Mouse (Mus musculus) T-cell, adult 2 months (primary cell): Measurements from ENCODE around the gene Dgat2l6.

Experiments
- DNase-seq: peaks from one replicate; pipeline ENCODE4 v3.0.0; 2022; ENCODE audit warnings: low spot score

Dgat2l6 gene

DNA sequence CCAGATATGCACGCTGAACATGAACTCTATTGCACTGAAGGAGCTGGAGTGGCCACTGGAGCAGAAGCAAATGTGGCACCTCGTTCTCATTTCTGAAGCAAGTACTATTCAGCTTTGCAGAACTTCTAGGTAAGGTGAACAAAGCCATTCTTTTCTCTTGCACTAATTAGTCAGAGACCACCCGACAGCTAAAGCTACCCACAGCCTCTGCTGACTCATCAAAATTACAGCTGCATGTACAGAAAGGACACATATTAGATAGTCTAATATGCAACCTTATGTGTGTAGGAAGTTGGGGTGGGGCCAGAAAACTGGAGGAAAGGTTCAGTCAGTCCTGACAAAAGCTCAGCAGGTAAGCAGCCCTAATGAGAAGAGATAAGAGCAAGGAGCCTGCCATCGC lies at the start of gene Dgat2l6:
Gene Dgat2l6, plus strand, starts transcription at position 368 of the 400 bp plus-strand sequence.
- no peak for DNase-seq

- DNase-seq: no peak
Observed at GRCm38 (mm10) chrX:100475569-100476223, 48.9 kb upstream of the Dgat2l6 start.

GRCm38 (mm10) chrX:100480317-100480716 lies 44.3 kb upstream of the Dgat2l6 start:
- DNase-seq: peak; percentile 61

GRCm38 (mm10) chrX:100493500-100494067 lies 31.1 kb upstream of the Dgat2l6 start:
- DNase-seq: no peak

GRCm38 (mm10) chrX:100494068-100494978 lies 30.3 kb upstream of the Dgat2l6 start, which contains the start of gene Igbp1:
Gene Igbp1, plus strand, starts transcription at chrX:100494291.
- peak; percentile 83 for DNase-seq

DNA sequence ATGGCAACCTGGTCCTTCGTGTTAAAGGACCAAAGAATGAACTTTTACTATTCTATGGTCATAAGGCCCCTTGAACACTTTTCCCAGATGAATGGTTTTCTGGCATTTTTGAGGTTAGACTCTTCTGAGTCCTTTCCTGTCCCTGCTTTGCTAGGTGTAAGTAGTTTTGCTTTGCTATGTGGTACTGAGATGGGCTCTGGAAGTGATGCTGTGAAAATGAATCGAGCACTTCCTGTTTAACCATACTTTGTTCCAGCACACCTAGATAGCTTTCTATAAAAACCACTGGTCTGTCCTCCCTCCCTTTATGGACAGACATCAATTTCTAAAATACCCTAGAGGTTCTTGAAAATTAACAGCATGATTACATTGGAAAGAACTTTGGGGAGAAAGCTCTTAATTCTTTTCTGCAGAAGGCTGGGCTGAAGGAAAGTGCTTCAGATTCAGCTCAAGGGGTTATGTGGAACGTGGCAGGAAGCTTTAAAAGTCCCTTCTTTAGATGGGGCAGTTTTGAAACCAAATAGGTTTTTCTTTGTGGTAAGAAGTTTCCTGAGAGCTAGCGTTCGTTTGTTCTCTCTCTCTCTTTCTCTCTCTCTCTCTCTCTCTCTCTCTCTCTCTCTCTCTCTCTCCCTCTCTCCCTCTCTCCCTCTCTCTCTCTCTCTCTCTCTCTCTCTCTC lies 20.3 kb upstream of the Dgat2l6 start:
- DNase-seq: no peak

GRCm38 (mm10) chrX:100508164-100508563 lies 16.5 kb upstream of the Dgat2l6 start:
- DNase-seq: no peak

DNA sequence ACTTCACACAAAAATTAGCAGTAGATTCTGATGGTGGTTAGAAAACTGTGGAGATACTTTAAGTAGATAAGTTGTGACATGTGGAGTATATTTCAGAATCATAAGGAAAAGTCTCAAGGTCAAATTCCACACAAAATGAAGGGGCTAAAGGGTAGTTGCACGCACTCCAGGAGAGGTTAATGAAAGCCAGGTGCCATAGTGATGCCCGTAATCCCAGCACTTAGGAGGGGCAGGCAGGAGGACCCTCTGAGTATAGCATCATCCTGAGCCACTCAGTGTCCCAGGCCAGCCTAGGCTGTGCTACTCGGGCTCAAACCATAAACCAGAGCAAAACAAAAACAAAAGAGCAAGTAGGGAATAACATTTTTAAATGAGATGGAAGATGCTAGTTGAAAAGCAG lies 14.7 kb upstream of the Dgat2l6 start:
- DNase-seq: no peak

DNA sequence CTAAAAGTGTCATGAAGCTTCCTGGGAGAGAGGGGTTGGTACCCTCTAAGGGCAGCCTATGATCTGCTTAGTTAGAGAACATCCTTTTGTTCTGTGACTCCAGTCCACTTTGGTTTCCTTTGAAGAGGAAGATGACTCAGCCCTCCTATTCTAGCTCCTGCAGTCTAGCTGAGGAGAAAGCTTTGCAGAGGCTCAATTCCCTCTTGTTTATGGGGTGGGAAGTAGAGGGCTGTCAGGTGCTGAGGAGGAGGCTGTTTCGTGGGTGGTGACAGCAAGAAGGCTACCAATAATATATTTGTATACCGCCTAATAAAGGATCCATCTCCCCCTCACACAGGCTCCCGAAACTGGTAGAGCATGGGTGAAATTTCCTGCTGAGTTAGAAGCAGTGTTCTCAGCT lies 8.0 kb upstream of the Dgat2l6 start:
- DNase-seq: no peak

GRCm38 (mm10) chrX:100517626-100518025 lies 7.0 kb upstream of the Dgat2l6 start:
- no peak for DNase-seq

GRCm38 (mm10) chrX:100518532-100518931 lies 6.1 kb upstream of the Dgat2l6 start:
- DNase-seq: no peak

GRCm38 (mm10) chrX:100556026-100556425 lies 31.4 kb downstream of the Dgat2l6 start:
- no peak for DNase-seq

- no peak for DNase-seq
Observed at GRCm38 (mm10) chrX:100565696-100566095, 41.1 kb downstream of the Dgat2l6 start.

GRCm38 (mm10) chrX:100571951-100572350 lies 47.3 kb downstream of the Dgat2l6 start, which contains the start of gene Awat1:
Gene Awat1, plus strand, starts transcription at chrX:100572251.
- no peak for DNase-seq

DNA sequence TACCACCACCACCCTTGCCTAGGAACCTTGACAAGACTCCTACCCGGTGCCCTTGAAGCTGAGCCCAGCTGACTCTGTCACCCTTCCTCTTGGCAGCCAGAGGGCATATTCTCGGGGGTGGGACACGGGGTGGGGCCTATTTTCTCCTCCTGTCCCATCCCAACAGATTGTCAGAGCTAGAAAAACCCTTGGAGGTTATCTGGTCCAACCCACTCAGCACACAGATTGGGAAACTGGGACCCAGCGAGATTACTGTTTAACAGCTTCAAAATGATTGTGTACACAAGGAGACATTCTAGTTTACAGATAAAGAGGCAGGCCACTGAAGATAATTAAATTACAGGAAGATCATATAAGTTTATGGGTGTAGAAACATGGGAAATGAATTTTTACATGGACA lies 70.2 kb downstream of the Dgat2l6 start, which contains the start of gene P2ry4:
Gene P2ry4, minus strand, starts transcription at position 79 of the 400 bp plus-strand sequence.
- DNase-seq: no peak
